Comparison of ENCODE assay signal across 15 mouse cellular contexts in genomic region chr17:27233298-27233697, GRCm38 (mm10).
"Had no signal": no experiment of that assay in that cellular context is flagged by ENCODE, and none has a peak within 500 bp of the region (broad histone marks: within the 10 kb centered on the region; RNA-seq: fewer than 3 reads in every experiment).

No protein-coding gene starts in this region.

- DNase-seq: heart, postnatal 10 days; heart, postnatal 36 days; heart, postnatal 4 days; kidney, adult 11 months; kidney, adult 18-20 months; kidney, adult 2 months; kidney, adult 8-10 months; kidney, adult 9 months; kidney, postnatal 10 days; kidney, postnatal 14 days; kidney, postnatal 25 days; kidney, postnatal 36 days; kidney, postnatal 4 days; layer of hippocampus, adult 9-11 months; layer of hippocampus, postnatal 36 days had no signal
